Mouse (Mus musculus) stomach, embryonic 16.5 days (tissue): ENCODE measurements around the gene Spdef. TPM values are rescaled to one million over a fixed set of nuclear protein-coding genes. Genes with fewer than 3 reads are reported as not detected.

Source experiments
- ATAC-seq: fragments of 200-750 bp; cut with Nextera tagmentation; 2 replicates; pipeline ENCODE4 v1.8.0; 2017; ENCODE audit warnings: moderate number of reproducible peaks, moderate TSS enrichment; ENCODE audit not compliant: insufficient read depth, low FRiP score
- H3K27ac ChIP-seq: fragments of 300-500 bp; sonication (generic); 2 replicates; pipeline ENCODE4 v1.5.1; 2014; ENCODE audit warnings: low read length
- H3K27me3 ChIP-seq: fragments of 300-500 bp; sonication (generic); 2 replicates; pipeline ENCODE4 v1.6.1; 2014; ENCODE audit warnings: low read length, control low read depth, mixed read lengths; ENCODE audit not compliant: control insufficient read depth, insufficient read depth
- H3K36me3 ChIP-seq: fragments of 300-500 bp; sonication (generic); 2 replicates; pipeline ENCODE4 v1.6.1; 2014; ENCODE audit warnings: low read length; ENCODE audit not compliant: control insufficient read depth, insufficient read depth
- H3K4me1 ChIP-seq: fragments of 300-500 bp; sonication (generic); 2 replicates; pipeline ENCODE4 v1.6.1; 2014; ENCODE audit warnings: low read length, control low read depth, mixed read lengths; ENCODE audit not compliant: control insufficient read depth, insufficient read depth
- H3K4me2 ChIP-seq: fragments of 300-500 bp; sonication (generic); 2 replicates; pipeline ENCODE4 v1.6.1; 2014; ENCODE audit warnings: low read depth, low read length, mixed read lengths
- H3K4me3 ChIP-seq: fragments of 300-500 bp; sonication (generic); replicated peaks from 2 replicates; pipeline ENCODE4 v1.5.1; 2014; ENCODE audit warnings: mild to moderate bottlenecking, low read length
- H3K9ac ChIP-seq: fragments of 300-500 bp; sonication (generic); 2 replicates; pipeline ENCODE4 v1.6.1; 2014; ENCODE audit warnings: low read length
- H3K9me3 ChIP-seq: fragments of 300-500 bp; sonication (generic); replicated peaks from 2 replicates; pipeline ENCODE4 v1.6.1; 2016; ENCODE audit warnings: low read length, control low read depth; ENCODE audit not compliant: control insufficient read depth
- WGBS: fragments of 180-500 bp; shearing (Covaris S2); extraction: QIAGEN DNeasy Blood & Tissue Kit; methylation state at CpG from one replicate; pipeline ENCODE4 v1.1.7; 2014; 5-methylcytosine and 5-hydroxymethylcytosine counted together
- polyA plus RNA-seq: library from polyadenylated mRNA; unstranded; fragments of >200 nt; fragmentation: Nextera tagmentation; extraction: Ambion mirVana; gene quantifications from 2 replicates; pipeline ENCODE4 v1.2.1, GENCODE M21; 2015

Gene Spdef
- polyA plus RNA-seq, 1 experiment from 2014 or later, result 22.5 TPM

DNA sequence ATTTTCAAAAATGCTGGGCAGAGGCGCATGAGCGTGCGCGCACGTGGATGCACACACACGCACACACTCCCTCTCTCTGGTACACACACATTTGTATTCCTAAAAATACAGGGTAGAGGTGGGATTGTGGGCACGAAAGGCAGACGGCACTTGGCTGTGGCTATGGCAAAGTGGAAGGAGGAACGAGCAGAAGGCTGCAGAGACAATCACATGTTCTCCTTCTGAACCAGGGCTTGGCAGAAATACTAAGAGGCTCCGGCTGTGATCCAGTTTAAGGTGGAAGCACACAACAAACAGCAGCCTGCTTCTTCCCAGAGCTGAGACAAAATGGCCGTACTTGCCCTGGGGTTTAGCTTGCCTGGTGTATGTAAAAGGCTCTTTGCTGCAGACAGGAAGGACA lies 34.1 kb upstream of the Spdef start:
- no peak for ATAC-seq
- H3K9ac ChIP-seq, result no peak overlapping the region
- peaks cover 19% of the 10 kb centered on the region; the same call in 1 of the 2 replicates for H3K4me1 ChIP-seq
- H3K4me3 ChIP-seq, result no peak overlapping the region
- 91% methylated on average over 11 of the region's 11 CpGs for WGBS
- H3K27me3 ChIP-seq, result no peaks in the 10 kb centered on the region
- H3K9me3 ChIP-seq, result peaks cover 5% of the 10 kb centered on the region
- H3K27ac ChIP-seq, result no peak overlapping the region
- peaks cover 17% of the 10 kb centered on the region for H3K36me3 ChIP-seq
- H3K4me2 ChIP-seq, result no peak overlapping the region

- no peak overlapping the region for H3K27ac ChIP-seq
- peaks cover 20% of the 10 kb centered on the region; the same call in 1 of the 2 replicates for H3K4me1 ChIP-seq
- peaks cover 5% of the 10 kb centered on the region for H3K9me3 ChIP-seq
- ATAC-seq, result peak; percentile 60; the same call in 1 of the 2 replicates
- peaks cover 17% of the 10 kb centered on the region for H3K36me3 ChIP-seq
- no peaks in the 10 kb centered on the region for H3K27me3 ChIP-seq
- 38% methylated on average over 9 of the region's 9 CpGs for WGBS
- 0 out of 2 replicates have a peak overlapping the region, but pooled peaks have one; percentile 0 for H3K9ac ChIP-seq
- H3K4me3 ChIP-seq, result no peak overlapping the region
- no peak overlapping the region for H3K4me2 ChIP-seq
Measured at GRCm38 (mm10) chr17:27761639-27762336, 33.0 kb upstream of the Spdef start.

GRCm38 (mm10) chr17:27760169-27760568 lies 31.4 kb upstream of the Spdef start:
- peaks cover 7% of the 10 kb centered on the region for H3K36me3 ChIP-seq
- 55% methylated on average over 6 of the region's 6 CpGs for WGBS
- no peak overlapping the region for H3K9ac ChIP-seq
- H3K4me1 ChIP-seq, result peaks cover 20% of the 10 kb centered on the region; the same call in 1 of the 2 replicates
- no peak overlapping the region for H3K4me3 ChIP-seq
- peak; percentile 7; the same call in 1 of the 2 replicates for ATAC-seq
- H3K27ac ChIP-seq, result 0 out of 2 replicates have a peak overlapping the region, but pooled peaks have one; percentile 13
- peaks cover 5% of the 10 kb centered on the region for H3K9me3 ChIP-seq
- no peaks in the 10 kb centered on the region for H3K27me3 ChIP-seq
- H3K4me2 ChIP-seq, result no peak overlapping the region

GRCm38 (mm10) chr17:27751314-27752202 lies 22.8 kb upstream of the Spdef start:
- WGBS, result 82% methylated on average over 8 of the region's 8 CpGs
- Histone ChIP-seq H3K4me1 (0 out of 2 replicates have a peak, but pooled peaks cover 3% of the 10 kb centered on the region), H3K4me3 (no peak overlapping the region), H3K27ac (no peak overlapping the region), H3K9me3 (no peaks in the 10 kb centered on the region), H3K9ac (no peak overlapping the region), H3K4me2 (no peak overlapping the region), H3K27me3 (no peaks in the 10 kb centered on the region), H3K36me3 (no peaks in the 10 kb centered on the region)
- no peak for ATAC-seq

DNA sequence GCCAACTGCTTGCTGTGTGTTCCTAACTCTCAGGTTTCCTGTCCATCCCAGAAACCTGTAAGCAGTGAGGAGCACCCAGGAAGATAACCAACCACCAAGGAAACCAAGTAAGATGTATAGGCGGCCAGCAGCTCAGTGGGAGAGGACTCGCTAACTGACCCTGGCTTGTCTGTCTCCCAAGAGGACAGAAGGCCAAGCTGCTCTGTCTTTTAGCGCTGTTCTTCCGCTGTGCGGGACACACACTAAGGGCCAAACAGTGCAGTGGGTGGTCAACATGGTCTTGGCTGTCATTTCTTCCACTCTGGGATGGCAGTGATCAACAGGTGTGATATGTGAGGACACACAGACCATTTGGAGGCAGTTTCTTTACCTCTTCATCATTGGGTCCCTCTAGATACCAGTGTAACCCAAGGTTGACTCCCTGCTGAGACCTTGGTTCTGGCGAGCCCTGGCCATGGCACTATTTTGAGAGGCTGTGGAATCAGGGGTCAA lies 21.7 kb upstream of the Spdef start:
- no peaks in the 10 kb centered on the region for H3K27me3 ChIP-seq
- no peak overlapping the region for H3K4me2 ChIP-seq
- no peak overlapping the region for H3K27ac ChIP-seq
- H3K36me3 ChIP-seq, result no peaks in the 10 kb centered on the region
- WGBS, result 90% methylated on average over 6 of the region's 6 CpGs
- no peaks in the 10 kb centered on the region for H3K9me3 ChIP-seq
- H3K9ac ChIP-seq, result no peak overlapping the region
- ATAC-seq, result no peak
- no peak overlapping the region for H3K4me3 ChIP-seq
- 0 out of 2 replicates have a peak, but pooled peaks cover 3% of the 10 kb centered on the region for H3K4me1 ChIP-seq

- no peak overlapping the region for H3K4me3 ChIP-seq
- 88% methylated on average over 2 of the region's 2 CpGs for WGBS
- H3K27me3 ChIP-seq, result no peaks in the 10 kb centered on the region
- no peak overlapping the region for H3K27ac ChIP-seq
- H3K4me2 ChIP-seq, result no peak overlapping the region
- H3K9me3 ChIP-seq, result no peaks in the 10 kb centered on the region
- H3K9ac ChIP-seq, result no peak overlapping the region
- H3K4me1 ChIP-seq, result 0 out of 2 replicates have a peak, but pooled peaks cover 3% of the 10 kb centered on the region
- no peak for ATAC-seq
- no peaks in the 10 kb centered on the region for H3K36me3 ChIP-seq
Measured at GRCm38 (mm10) chr17:27748123-27748522, 19.4 kb upstream of the Spdef start.

DNA sequence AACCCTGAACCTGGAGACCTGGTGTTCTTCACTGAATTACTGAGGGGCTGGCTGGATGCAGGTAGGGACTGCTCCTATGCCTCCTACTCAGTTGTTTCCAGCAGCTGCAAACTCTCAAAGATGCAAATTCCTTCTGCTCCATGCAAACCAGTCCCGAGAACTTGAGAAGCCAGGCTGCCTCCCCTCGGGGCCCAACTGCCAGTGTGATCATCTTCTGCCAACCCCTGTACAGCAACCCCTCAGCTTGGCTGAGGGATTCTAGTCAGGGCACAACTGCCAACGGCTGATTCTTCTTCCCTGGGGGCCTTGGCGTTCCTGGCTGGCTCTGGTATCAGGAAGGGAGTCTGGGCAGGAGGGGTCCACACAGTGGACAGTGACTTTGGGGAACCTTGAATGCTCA lies 17.7 kb upstream of the Spdef start:
- no peaks in the 10 kb centered on the region for H3K36me3 ChIP-seq
- no peak for ATAC-seq
- H3K4me2 ChIP-seq, result no peak overlapping the region
- no peaks in the 10 kb centered on the region for H3K9me3 ChIP-seq
- H3K4me1 ChIP-seq, result 0 out of 2 replicates have a peak, but pooled peaks cover 3% of the 10 kb centered on the region
- H3K9ac ChIP-seq, result no peak overlapping the region
- no peaks in the 10 kb centered on the region for H3K27me3 ChIP-seq
- no peak overlapping the region for H3K4me3 ChIP-seq
- WGBS, result 43% methylated on average over 4 of the region's 4 CpGs
- H3K27ac ChIP-seq, result no peak overlapping the region

GRCm38 (mm10) chr17:27740961-27741360 lies 12.2 kb upstream of the Spdef start:
- Histone ChIP-seq H3K9me3 (no peaks in the 10 kb centered on the region), H3K27ac (no peak overlapping the region), H3K27me3 (no peaks in the 10 kb centered on the region), H3K9ac (no peak overlapping the region), H3K4me2 (no peak overlapping the region), H3K4me1 (no peaks in the 10 kb centered on the region), H3K36me3 (no peaks in the 10 kb centered on the region), H3K4me3 (no peak overlapping the region)
- ATAC-seq, result no peak
- WGBS, result 88% methylated on average over 6 of the region's 6 CpGs
